Mouse (Mus musculus): ENCODE data around the gene Mgat4b.
"Not testable (repeated sequence)": the region's sequence is repeated elsewhere in the genome, so short reads cannot be mapped to it uniquely, and the experiment has no call there.

Mgat4b gene

GRCm38 (mm10) chr11:50210505-50211151 is at the start of gene Mgat4b, which contains the start of gene Sqstm1:
Gene Mgat4b, plus strand, starts transcription at chr11:50210890.
Gene Sqstm1, minus strand, starts transcription at chr11:50210827.
- peak; percentile 88 for DNase-seq (ENCODE audit: low spot score)

DNA sequence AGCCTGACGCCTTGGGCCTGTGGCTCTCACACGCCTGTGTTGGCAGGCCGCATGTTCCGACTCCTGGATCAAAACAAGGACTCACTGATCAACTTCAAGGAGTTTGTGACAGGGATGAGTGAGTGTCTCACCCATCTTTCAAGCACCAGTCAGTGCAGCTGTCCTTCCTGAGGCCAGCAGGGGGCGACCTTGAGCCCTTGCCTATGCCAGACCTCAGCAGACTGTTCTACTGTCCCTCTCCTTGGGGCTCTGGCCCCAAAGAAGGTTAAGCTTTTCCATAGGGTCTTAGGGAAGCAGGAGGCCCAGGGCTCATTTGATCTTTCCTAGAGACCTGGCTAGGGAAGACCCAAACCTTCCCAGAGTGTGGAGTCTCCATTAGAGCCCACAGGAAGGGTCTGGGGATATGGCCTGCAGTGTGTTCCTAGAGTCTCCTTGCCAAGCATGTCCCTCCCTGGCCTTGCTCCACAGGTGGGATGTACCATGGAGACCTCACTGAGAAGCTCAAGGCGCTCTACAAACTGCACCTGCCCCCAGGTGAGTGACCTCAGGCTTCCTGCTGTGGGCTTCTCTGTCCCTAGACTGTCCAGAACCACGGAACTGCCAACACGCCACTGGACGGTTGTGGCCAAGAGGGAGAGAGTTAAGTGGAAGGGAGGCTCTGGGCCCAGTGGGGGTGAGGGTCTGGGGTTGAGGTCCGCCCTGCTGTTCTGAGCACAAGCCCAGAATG is 48.9 kb upstream of the Mgat4b start:
- peak; percentile 62 for DNase-seq (ENCODE audit: low spot score)

GRCm38 (mm10) chr11:50162338-50163050 is 48.2 kb upstream of the Mgat4b start:
- DNase-seq (ENCODE audit: low spot score), result no peak

GRCm38 (mm10) chr11:50168352-50168751 is 42.3 kb upstream of the Mgat4b start:
- no peak for DNase-seq (ENCODE audit: low spot score)

- DNase-seq (ENCODE audit: low spot score), result not testable (repeated sequence)
These were observed 36.5 kb upstream of the Mgat4b start, which contains the start of gene Mrnip for GRCm38 (mm10) chr11:50174111-50174729. Gene Mrnip, plus strand, starts transcription at chr11:50174444.

DNA sequence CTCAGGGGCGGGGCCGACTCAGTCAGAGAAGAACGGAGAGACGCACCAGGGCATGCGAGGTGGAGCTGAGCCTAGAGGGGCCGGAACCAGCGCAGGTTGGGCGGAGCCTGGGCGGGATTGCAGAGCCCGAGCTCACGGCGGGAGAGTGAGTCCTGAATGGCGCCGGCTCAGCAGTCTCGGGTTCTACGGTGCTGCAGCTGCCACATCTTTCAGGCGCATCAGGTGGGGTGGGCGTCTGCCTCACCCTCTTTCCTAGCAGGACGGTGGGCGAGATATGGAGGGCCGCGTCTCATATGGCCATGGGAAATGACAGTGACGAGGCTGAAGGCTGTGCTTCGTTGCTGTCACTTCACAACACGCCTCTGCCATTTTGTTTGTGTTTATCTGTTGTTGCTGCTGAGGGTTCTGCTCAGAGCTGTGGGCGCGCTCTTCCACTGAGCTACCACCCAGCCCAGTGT is 35.9 kb upstream of the Mgat4b start:
- DNase-seq (ENCODE audit: low spot score), result peak; percentile 98

- DNase-seq (ENCODE audit: low spot score), result no peak
These were observed 34.3 kb upstream of the Mgat4b start for GRCm38 (mm10) chr11:50176351-50176750.

GRCm38 (mm10) chr11:50177111-50177510 is 33.6 kb upstream of the Mgat4b start:
- no peak for DNase-seq (ENCODE audit: low spot score)

- DNase-seq (ENCODE audit: low spot score), result no peak
These were observed 31.9 kb upstream of the Mgat4b start for GRCm38 (mm10) chr11:50178532-50179488.

DNA sequence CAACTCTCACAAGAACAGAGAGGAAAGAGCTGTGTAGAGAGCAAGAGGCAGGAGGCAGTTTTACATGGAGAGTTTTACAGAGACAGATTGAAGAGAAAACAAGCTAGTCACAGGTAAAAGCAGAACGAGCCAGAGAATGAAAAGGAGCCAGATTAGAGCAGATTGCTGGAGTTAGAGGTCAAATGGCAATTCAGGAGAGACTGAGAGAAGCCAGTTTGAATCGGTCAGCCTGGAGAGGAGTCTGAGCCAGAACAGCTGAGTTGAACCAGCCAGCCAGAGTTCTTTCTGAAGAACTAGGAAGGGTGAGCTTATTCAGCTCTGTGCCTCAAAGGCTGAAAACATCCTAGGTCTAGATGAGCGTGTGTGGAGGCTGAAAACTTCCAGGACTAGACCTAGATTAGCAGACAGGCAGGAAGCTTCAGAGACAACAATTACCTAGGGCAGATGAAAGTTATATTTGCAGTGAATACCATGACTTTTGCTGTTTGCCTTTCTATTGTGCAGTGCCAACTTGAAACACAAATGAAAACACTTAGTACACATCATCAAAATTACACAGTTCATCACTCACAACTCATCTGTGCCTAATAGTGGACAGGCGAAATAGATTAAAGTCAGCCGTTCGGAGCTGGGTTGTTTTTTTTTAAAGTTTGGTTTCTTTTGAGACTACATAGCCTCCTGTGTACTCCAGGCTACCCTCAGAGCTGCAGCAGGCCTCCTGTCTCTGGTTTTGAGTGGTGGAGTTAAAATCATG is 30.0 kb upstream of the Mgat4b start:
- no peak for DNase-seq (ENCODE audit: low spot score)

GRCm38 (mm10) chr11:50182702-50183101 is 28.0 kb upstream of the Mgat4b start:
- no peak for DNase-seq (ENCODE audit: low spot score)

- no peak for DNase-seq (ENCODE audit: low spot score)
These were observed 25.9 kb upstream of the Mgat4b start for GRCm38 (mm10) chr11:50184788-50185187.

DNA sequence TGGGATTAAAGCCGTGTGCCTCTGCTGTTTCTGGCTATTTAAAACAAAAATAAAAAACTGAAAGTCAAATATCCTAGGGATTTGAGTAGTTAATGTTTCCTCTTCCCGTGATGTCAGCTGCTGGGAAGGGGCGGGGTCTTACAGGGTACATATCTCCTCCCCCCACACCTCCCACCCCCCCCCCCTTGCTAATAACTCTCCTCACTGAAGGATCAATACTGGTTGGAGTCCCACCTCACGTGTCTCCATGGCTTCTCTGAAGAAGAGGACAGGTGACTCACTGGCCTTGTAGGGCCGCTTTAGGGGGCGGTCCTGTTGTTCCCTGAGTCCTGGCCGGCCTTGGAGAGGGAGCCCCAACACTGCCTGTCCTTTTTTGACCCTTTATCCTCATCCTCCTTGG is 22.0 kb upstream of the Mgat4b start:
- DNase-seq (ENCODE audit: low spot score), result no peak

- DNase-seq (ENCODE audit: low spot score), result no peak
These were observed 20.3 kb upstream of the Mgat4b start for GRCm38 (mm10) chr11:50190362-50190761.

DNA sequence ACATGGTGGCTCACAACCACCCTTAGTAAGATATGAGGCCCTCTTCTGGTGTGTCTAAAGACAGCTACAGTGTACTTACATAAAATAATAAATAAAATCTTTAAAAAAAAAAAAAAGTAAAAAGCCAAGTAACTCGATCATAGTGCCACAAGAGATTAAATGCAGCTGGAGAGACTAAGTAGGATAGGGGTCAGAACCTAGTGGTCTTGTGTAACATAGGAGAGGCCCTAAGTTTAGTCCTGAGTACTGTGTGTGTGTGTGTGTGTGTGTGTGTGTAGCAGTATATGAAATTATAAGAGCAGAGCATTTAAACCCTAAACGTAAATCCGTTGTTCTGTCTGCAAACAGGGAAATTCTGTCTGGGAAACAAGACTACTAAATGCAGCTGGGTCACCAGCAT is 18.4 kb upstream of the Mgat4b start:
- no peak for DNase-seq (ENCODE audit: low spot score)

GRCm38 (mm10) chr11:50194070-50194469 is 16.6 kb upstream of the Mgat4b start:
- DNase-seq (ENCODE audit: low spot score), result no peak

GRCm38 (mm10) chr11:50194793-50195192 is 15.9 kb upstream of the Mgat4b start:
- DNase-seq (ENCODE audit: low spot score), result no peak

GRCm38 (mm10) chr11:50197500-50197899 is 13.2 kb upstream of the Mgat4b start:
- no peak for DNase-seq (ENCODE audit: low spot score)

DNA sequence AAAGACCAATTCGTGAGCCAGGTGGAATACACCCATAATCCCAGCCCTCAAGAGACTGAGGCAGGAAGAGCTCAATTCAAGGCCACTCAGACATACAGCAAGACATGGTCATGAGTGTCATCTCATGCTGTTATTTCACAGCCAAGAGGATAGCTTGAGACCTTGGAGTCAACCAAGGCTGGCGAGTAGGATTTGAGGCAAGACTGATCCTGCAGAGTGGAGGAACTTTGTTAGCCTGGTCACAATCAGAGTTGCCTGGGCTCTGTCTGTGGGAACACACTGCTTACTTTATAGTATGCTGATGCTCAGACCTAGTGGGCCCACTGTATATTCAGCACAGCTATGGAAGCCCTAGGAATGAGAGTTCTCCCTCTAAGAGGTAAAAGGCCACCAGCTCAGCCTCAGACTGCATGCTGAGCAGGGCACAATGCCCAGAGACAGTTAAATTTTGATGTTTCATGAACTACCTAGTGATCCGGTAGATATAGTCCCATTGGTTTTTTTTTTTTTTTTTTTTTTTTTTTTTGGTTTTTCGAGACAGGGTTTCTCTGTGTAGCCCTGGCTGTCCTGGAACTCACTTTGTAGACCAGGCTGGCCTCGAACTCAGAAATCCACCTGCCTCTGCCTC is 12.4 kb upstream of the Mgat4b start:
- no peak for DNase-seq (ENCODE audit: low spot score)

DNA sequence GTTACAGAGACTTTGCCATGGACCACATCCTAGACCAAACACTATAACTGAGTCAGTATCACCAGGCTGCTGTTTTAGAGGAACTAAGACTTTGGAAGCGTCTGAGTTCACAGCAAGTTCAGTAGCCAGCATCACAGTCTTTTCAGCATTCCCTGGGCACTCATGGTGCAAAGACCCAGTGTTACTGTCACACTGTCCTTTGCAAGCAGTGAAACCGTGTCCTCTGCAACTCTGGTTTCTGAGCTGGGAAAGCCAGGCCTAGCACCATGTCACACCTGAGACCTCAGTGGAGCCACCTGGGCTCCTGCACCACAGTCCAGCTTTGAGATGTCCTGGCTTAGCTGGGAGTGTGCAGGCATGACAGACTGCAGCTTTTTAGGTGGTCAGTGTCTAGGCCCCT is 11.8 kb upstream of the Mgat4b start:
- DNase-seq (ENCODE audit: low spot score), result no peak
